Mouse (Mus musculus): ENCODE data around the gene Rfx2.

DNA sequence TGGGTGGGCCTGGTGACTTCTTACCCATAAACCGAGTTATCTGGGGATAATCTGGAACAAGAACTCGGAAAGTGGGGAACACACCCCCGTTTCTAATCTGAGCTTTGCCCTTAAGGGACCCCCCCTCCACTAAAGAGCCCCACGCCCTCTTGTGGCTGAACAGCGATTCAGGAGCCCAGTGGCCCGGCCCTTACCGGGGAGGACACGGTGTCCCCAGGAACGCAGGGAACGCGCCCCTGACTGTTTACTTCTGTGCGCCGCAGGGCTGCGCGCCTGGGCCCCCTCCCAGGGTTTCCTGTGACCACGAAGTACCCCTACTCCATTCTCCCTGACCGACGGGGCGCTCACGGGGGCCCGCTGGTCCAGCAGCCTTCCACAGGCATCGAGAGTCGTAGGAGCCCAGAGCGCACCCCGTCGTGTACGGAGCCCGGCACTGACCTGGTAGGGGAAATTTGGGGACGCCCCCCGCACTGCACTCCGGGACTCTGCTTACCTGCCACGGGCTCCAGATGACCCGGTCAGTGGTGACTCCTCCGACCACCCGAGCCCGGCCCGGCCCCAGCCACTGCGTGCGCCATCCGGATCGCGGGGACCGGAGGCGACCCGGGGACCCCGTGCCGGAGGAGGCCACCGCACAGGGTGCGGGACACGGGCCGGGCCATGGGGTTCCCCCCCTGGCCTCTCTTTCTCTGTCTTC is 74.0 kb downstream of the Rfx2 start:
- TF ChIP-seq CTCF (IDR thresholded peaks at IDR 0.05; ENCODE audit: low read depth) (peak; percentile 55), EP300 (IDR thresholded peaks at IDR 0.05; ENCODE audit: low read depth) (no peak)
